Mouse (Mus musculus): ENCODE results near the gene Mogs.
A peak's percentile ranks its signal among the peaks of the same experiment; 100 is the strongest.
"Not testable (repeated sequence)": the region's sequence is repeated elsewhere in the genome, so short reads cannot be mapped to it uniquely, and the experiment has no call there.

The Mogs gene

DNA sequence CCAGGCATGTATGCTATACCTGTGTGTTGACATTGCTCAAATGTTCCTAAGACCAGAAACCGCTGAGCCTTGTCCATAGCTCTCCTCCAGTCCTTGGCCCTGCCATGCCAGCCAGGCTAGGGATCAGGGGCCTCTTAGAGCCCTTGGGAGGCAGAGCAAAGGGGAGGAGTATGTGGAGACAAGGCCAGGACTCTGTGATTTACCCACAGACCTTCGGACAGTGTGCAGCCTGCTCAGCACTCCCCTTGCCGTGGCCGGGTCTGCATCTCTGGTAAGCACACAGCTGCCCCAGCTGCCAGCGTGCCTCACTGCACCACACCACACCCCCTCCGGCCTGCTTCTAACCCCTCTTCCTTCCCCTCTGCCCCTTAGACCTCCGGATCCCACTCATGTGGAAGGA is 32.0 kb downstream of the Mogs start:
- no peak for DNase-seq (ENCODE audit: low spot score in 2 of 2)

GRCm38 (mm10) chr6:83151721-83152120 is 36.4 kb downstream of the Mogs start:
- DNase-seq (ENCODE audit: low spot score in 2 of 2) = no peak

- DNase-seq (ENCODE audit: low spot score in 2 of 2) = no peak
These were observed 37.7 kb downstream of the Mogs start for GRCm38 (mm10) chr6:83153038-83153437.

GRCm38 (mm10) chr6:83153485-83153884 is 38.2 kb downstream of the Mogs start:
- no peak for DNase-seq (ENCODE audit: low spot score in 2 of 2)

- no peak for DNase-seq (ENCODE audit: low spot score in 2 of 2)
These were observed 40.4 kb downstream of the Mogs start for GRCm38 (mm10) chr6:83155552-83156238.

DNA sequence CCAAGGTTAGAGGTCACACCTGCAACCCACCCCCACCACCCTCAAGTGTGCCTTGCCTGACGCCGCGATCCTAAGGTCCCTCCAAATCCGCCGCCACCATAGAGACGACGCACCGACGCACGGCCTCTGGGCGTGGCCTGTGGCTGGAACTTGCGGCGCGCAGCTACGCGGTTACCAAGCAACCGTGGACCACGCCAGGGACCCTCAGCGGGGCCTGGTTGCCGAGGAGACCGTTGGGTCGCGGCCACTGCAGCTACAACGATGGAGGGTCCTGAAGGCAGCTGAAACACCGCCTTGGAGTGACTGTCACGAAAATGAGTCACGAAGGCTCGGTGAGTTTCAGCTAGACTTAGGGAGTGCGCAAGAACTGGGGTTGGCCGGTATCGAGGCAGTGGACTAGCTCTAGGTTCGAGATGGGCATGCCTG is 41.0 kb downstream of the Mogs start, which contains the start of the genes Wdr54 and 1700003E16Rik:
Gene Wdr54, minus strand, starts transcription at position 139 of the 426 bp plus-strand sequence.
Gene 1700003E16Rik, plus strand, starts transcription at position 146 of the 426 bp plus-strand sequence.
- peak; percentile 82 to 87 for DNase-seq (ENCODE audit: low spot score in 2 of 2)

DNA sequence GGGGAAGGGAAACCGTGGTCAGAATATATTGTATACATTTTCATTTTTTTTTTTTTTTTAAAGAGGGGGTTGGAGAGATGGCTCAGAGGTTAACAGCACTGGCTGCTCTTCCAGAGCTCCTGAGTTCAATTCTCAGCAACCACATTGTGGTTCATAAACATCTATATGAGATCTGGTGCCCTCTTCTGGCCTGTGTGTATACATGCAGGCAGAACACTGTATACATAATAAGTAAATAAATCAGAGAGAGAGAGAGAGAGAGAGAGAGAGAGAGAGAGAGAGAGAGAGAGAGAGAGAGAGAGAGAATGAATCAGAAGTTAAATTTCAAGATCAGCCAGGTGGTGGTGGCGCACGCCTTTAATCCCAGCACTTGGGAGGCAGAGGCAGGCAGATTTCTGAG is 44.2 kb downstream of the Mogs start:
- DNase-seq (ENCODE audit: low spot score in 2 of 2) = not testable (repeated sequence)

DNA sequence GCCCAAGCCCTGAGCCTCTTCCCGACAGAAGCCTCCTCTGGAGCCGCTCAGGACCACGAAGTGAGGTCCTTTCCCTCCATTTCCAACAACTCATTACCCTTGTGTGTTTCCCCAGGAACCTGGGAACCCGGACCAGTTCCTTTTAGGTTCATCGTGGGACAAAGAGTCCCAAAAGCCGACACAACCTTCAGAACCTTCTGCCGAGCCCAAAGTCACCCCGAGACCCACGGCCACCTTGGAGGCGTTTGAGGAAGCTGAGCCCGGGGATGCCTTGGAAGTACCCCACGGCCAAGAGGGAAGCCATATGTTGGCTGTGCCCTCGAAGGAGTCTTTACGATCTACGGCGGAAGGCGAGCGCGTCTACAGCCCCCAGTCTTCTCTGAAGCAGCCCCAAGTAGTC is 46.1 kb downstream of the Mogs start:
- no peak for DNase-seq (ENCODE audit: low spot score in 2 of 2)

GRCm38 (mm10) chr6:83161921-83162641 is 46.8 kb downstream of the Mogs start:
- no peak for DNase-seq (ENCODE audit: low spot score in 2 of 2)

DNA sequence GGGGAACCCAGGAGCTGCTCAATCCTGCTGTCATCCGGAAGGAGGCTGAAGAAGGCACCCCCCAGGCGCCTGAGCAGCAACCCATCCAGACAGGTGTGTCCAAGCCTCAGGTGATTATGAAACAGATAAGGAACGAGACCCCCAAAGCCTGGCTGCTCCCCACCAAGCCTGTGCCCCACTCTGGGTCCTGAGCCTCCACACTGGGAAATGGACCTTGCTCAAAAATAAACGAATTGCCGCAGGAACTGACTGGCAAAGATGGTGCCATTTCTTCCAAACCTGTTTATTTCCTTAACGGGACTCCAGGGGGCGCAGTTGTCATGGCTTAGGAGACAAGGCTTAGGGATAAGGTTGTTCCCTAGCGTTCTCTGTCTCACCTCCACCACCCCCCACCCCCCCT is 47.4 kb downstream of the Mogs start:
- peak; percentile 66 to 69 for DNase-seq (ENCODE audit: low spot score in 2 of 2)

DNA sequence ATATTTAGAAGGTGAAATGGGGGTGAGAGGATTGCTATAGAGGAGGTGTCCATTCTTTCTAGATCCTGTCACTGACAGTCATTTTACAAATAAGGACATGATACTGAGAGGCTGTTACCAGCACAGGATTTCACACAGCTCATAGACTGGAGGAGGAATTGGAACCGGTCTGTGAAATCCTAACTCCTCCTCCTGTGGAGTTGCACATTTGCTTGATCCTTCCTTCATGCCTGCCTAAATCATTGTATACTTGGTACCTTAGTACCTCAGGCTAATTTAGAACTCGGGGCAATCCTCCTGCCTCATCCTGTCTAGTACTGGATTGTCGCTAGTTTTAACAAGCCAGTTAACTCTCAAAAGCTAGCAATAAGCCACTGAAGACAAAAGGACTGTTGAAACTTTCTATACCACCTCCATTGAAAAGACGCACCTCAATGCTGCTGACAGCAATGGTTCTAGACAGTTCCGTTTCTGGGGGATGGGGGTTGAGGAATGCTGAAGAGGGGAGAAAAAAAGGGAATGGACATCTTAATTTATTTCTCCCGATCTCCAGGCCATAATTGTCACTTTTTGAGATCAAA is 49.8 kb downstream of the Mogs start:
- no peak for DNase-seq (ENCODE audit: low spot score in 2 of 2)

DNA sequence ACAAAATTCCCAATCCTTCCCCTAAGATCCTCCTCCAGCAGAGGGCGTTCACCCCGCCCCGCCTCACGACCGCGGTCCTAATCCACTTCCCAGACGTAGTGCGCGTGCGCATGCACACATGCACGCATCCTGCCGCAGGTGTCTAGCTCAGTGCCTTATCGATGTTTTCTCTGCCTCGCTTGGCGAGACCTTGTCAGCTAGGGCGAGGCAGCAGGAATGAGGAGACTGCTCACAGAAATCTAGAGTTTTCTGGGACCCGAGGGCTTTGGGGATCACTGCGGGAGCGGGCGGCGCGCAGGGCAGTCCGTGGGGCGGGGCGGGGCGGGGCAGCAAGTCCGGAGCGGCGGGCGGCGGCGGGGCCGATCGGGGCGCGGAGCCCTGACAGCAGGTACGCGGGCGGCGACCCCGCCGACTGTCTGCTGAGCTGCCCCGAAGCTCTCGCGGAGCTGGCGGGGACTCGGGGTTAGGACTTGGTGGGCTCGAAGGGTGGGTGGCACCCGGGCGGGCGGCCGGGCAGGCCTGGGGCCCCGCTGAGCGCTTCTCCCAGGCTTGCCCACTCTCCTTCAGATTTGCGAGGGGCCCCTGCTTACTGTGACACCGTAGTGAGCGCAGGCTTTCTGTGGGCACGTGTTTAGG is 50.4 kb downstream of the Mogs start, which contains the start of gene Dctn1:
Gene Dctn1, plus strand, starts transcription at position 314 of the 636 bp plus-strand sequence.
- DNase-seq (ENCODE audit: low spot score in 2 of 2) = peak; percentile 94

DNA sequence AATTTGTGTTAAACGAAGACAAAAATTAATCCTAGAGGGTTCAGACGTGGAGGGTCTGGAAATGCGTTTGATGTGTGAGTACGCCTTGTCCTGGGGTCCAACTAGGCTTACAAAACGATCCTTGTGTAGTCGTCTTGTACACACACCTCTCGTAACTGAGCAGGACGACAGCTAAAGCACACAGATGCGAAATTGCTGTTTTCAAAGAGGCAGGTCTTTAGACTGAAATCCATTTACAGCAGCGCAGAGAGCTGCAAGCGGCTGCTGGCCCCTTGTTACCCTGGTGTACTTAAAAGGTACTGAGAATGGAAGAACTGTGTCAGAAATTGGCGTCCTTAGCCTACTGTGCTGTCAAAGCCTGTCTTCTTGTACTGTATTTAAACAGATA is 50.9 kb downstream of the Mogs start:
- no peak for DNase-seq (ENCODE audit: low spot score in 2 of 2)
